Mouse (Mus musculus) cerebellum, postnatal 25 days (tissue): Measurements from ENCODE around the gene Nol4l.
A peak's percentile ranks its signal among the peaks of the same experiment; 100 is the strongest.

ENCODE experiments used
- DNase-seq, 2 experiments: peaks; one replicate each; pipeline ENCODE4 v3.0.0; 2021; ENCODE audit warnings: mixed read lengths in 2 of 2

Gene Nol4l

DNA sequence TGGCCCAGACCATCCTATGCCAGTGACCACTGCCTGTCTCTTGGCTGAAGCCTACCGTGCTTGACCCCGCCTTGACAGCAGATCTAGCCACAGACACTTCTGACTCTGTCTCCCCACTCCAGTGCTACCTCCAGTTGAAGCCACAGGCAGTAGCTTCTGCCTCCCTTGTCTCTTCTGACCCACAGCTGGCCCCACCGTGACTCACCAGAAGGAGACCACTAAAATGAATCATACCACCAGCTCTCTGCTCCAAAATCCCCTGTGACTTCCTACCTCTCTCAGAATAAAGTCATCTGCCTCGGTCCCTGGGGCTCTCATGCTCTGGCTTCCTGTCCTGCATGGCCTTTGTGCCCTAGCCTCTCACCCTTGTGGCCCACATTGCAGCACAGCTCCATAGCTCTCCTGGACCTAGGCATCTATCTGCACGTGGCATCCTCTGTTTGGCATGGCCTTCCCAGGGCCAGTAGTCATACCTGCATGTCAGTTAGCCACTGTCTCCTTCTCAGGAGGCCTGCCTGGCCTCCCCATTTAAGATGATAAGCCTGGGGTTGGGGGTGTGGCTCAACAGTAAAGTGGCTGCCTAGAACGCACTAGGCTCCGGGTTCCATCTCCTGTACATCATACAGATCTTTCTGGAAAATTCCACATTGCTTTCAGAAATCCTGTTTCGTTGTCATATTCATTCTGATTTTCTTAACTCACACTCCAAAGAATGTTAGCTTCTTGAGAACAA, 13.3 kb upstream of the Nol4l start:
- no peak for DNase-seq

DNA sequence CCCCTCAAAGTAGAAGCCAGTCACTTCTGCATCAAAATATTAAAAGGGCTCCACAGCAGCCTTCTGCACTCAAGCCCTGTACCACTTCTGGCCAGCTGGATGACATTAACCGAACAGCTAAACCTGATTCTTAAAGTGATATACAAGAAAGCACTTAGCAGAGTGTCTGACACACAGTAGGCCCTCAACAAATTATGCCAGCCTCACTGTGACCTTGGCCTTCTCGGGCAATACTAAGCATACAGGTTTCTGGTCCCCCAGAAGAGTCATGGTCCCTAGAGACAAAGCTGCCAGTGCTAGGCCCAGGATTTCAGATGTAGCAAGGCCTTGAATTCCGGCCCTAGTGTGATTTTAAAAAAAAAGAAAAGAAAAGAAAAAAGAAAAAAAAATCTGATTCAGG, 9.1 kb upstream of the Nol4l start:
- no peak for DNase-seq

DNA sequence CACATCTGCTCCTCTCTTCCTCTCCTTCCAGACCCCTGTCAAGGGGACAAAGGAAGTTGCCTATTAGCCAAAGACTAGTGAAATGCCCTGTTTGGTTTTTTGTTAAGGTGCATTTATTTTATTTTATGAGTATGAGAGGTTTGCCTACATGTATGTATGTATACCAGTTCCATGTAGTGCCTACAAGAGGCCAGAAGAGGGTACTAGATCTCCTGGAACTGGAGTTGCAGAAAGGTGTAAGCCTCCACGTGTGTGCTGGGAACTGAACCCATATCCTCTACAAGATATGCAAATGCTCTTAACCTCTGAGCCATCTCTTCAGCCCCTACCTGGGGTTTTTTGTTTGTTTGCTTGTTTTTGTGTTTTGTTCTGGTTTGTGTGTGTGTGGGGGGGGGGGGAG, 4.2 kb upstream of the Nol4l start:
- no peak for DNase-seq

DNA sequence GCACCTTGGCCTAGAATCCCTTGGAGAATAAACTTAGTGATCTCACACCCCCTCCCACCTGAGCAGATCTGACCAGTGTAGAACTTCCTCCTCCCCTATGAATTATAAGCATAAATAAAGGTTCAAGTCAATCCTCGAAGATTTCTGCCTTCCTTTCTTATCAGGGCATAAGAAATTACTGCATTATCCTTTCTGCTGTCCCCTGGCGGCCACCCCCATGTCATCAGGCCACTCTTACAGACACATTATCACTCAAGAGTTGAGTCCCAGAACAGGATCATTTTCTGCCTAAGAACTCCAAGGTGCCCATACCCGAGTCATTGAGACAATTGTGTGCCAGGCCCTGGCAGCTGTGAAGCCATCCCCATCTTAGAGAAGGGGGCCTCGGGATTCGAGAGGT, 1.2 kb upstream of the Nol4l start:
- no peak for DNase-seq

DNA sequence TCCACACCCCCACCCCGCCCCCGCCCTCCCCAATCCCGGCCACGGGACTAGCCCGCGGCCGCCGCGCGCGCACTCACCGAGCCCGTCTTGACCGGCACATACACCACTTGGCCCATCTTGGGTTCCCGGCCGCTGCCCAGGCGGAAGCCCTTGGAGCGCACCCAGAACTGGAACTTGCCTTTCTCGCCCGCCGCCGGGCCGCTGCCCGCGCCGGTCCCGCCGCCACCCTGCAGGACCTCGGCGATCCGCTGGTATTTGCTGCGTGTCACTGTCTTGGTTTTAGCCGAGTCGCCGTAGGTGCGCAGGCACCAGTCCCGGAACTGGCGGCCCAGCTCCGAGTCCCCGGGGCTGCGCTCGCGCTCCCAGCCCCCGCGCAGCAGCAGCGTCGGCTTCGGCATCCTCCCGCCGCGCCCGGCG, 398 bp downstream of the Nol4l start:
- peak; percentile 77 to 78 for DNase-seq

DNA sequence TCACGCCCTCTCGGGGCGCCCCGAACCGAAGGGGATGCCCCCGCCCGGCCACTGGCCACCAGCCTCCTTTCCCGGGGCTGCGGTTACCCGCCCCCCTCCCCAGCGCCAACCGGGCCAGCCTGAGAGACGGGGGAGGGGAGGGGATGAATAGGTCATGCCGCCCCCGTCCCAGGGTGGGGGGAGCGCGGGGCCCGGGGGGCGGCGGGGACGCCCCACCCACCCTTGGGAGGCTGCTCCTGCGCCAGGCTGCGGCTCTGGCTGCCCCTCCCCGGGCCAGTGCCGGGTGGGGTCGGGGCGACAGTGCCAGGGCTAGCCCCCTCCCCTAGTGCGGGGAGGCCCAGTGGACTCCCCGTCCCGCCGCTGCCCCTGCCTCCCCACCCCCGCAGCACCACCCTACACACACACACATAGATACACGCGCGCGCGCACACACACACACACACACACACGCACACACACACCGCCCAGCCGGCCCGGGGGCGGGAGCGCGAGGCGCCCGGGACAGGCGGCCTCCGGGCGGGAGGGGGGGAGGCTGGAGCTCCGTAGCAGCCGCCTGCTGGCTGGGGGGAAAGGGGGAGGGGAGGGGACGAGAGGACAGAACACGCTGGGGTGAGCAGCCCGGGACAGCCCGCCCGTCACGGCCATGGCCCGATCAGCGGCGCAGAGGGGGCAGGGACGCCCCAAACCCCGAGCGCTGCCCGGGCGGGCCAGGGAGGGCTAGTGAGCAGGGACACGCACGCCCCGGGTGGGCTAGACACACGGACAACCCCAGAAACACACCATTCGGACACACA, 1.0 kb downstream of the Nol4l start:
- peak in 1 of 2 experiments; percentile 78 for DNase-seq

DNA sequence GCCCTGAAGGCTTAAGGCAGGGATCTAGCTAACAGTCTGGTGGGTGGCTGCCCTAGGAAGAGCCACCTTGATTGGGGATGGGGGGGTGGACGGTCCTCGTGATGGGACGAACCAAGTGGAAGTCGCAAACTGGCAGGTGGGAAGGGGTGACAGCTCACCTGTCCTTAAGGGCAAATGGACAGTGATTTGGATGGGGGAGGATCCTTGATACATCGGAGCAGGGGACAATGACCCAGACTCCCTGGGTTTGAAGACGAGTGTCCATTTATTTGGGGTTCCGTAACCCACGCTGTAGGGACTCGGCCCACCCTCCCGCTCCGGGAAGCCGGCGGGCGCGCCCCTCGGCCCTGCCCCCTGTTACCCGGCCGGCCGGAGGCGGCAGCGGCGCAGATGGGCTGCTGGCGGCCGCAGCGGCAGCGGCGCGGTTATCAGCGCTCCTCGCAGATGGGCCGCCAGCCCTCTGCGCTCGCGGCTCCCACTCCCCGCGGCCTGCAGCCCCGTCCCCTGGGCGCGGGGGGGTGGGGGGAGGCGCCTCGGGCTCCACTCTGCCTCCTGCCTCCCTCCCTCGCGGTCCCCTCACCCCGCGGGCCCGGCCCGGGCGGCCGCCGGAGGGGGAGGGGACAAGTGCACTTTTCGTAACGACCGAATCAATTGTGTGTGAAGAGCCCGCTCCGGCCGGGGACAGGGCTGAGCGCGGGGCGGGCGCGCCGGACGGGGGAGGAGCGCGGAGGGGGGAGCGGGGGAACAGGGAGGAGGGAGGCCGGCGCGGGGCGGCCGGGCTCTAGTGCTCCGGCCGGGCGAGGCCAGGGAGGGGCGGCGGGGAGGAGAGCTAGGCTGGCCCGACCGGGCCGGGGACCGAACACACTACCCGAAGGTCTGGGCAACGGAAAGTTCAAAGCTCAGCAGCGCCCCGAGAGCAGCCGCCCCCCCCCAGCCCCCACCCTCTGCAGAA, 1.9 kb downstream of the Nol4l start:
- DNase-seq: peak; percentile 69 to 79

DNA sequence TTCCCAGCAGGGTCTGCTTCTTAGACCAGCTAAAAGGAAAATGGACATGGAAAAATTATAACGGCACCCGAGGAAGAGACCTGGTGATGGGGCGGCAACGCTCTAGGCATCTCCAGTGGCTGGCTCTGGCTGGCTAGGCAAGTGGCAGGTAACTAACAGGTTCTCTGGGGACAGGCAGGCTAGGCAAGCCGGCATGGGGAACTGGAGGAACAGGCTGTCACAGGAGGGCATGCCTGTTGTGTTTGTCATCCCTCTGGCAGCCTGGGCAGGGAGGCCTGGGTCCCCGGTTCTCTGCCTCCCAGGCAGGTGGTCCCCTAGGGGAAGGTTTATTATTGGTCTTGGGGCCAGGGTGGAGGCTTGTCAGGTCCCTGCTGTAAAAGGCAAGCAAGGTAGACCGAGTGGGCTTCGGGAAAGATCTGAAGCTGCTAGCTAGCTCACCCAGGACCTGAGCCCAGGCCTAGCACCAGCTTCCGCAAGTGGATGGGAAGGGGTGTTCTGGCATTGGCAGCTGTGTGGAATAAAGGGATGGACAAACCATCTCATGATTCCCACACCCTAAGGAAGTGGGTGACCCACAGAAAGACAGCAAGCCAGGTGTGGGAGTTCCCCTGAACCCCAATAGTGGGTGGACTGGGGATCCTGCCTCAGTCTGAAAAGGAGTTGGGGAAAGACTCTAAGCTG, 2.8 kb downstream of the Nol4l start:
- DNase-seq: peak; percentile 44 to 46

DNA sequence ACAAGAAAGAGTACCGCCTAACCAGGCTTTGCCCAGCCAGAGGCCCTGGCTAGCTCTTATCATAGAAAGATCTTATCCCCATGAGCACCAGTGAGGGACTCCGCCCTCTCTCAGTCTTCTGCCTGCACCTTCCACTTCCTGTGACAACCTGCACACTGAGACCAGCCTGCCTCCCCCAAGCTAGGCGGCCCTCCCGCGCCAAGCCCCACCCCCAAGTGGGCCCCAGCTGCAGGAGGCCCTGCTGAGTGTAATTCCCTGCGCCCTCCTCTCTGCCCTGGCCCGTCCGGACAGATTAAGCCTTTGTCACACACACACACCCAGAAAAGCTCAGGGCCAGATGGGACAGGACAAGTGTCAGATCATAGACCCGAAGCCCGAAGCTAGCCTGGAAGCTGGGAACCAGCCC, 3.9 kb downstream of the Nol4l start:
- peak in 1 of 2 experiments; percentile 37 for DNase-seq

DNA sequence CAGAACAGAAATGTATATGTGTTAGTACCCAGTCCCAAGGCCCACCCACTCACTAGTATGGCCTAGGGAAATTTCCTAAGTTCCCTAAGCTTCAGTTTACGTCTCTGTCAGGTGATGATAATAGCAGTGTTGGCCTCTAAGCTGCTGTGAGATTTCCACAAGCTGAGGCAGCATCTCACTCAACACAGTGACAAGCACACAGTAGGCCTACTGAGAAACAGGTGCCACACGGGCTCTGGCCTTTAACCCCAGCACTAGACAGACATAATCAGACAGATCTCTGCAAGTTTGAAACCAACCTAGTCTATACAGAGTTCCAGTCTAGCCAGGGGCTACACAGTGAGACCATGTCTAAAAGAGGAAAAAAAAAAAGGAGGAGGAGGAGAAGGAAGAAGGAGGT, 5.0 kb downstream of the Nol4l start:
- no peak for DNase-seq

DNA sequence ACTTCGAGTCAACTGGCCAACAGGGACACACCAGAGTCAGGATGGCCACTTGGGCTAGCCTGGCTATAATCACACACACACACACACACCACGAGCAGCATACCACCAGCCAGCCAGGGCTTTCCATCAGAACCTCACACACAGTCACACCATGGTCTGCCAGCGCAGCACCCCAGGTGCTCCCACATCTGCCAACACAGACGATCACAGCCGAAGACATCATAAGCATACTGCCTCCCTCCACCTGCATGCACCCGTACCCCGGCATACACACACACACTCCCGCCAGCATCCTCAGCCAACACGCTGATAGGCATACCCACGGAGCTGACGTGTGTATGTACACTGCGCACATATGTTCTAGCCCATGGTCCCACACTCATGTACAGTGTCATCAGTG, 6.1 kb downstream of the Nol4l start:
- DNase-seq: no peak

DNA sequence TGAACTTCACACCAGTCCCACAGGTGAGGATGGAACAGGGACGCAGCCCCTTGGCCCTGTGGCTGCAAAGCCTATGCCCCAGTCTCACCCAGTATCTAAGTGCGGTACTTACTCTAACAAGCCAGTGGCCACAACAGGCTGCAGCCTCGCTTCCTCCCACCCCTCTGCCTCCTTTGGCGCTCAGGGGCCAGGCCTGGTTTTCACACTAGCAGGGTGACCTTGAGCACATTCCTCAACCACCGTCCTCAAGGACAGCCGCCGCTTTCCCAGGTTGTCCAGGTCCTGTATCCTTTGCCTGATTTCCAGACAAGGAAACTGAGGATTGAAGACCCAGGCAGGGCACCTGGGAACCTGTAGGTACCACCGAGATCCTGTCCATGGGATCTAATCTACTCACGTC, 6.6 kb downstream of the Nol4l start:
- DNase-seq: no peak

DNA sequence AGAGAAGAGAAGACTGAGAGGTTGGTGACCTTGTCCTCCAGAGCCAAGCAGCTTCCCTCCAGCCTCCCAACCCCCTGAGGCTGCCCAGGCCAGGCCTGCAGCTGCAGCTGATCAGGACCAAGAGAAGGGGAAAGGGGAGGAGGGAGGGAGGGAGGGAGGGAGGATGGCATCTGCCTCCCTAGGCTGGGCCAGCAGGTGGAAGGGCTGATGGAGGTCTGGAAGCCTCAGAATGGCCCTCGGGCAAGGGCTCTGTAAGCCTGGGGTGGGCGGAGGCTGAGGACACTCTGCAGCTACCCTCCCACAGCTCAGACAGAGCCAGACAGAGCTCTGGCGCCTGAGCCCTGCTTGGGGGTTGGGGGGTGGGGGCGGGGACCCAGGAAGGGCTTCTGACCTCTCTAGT, 7.5 kb downstream of the Nol4l start:
- no peak for DNase-seq

DNA sequence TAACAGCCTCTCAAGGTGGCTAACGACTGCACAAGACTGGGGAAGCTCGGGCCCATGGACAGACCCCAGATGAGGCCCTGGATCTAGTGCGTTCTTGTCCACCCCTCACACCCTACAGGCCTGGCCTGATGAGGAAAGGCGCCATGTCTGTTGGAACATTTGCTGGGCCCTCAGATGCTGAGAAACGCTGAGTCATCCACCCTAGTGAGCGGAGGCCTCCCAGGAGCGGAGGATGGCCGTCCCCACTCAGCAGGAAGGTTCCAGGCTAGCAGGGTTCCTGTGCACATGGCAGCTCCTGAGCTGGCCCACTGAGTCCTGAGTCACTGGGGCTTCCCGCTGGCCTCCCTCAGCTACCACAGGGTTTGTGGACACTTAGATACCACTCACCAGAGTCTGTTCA, 9.7 kb downstream of the Nol4l start:
- no peak for DNase-seq

DNA sequence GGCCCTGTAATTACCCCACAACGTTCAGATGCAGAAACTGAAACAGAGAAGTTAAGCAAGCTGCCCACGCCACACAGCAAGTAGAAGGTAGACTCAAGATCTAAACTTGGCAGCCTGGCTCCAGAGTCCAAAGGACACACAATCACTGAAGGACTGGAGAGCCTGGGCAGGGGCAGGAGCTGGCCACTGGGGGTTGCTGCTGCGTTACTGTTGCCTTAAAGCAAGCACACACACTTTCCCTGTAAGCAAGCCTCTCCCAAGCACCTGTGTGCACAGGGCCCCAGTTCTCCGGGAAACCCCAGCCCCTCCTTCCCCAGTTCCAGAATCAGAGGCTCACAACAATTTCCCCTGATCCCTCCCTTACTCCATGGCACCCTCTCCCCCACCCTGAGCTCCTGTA, 12.8 kb downstream of the Nol4l start:
- peak; percentile 37 to 47 for DNase-seq

DNA sequence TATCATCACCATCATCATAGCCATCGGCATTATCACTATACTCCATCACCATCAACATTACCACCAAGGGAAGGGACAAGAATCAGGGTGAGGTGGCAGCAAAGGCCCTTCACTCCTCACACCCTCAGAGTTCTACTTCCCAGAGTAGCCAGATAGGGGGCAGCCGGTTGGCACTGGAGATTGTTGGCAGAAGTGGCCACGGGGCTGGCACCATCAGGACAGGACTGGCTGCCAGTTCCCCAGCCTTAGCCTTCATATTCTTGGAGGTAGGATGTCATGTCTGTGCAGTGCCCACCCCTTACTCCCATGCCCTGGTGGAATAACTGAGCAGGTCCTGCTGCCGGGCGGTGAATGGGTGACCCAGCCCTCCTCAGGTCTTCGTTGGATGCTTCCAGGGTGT, 14.2 kb downstream of the Nol4l start:
- peak; percentile 70 to 75 for DNase-seq

DNA sequence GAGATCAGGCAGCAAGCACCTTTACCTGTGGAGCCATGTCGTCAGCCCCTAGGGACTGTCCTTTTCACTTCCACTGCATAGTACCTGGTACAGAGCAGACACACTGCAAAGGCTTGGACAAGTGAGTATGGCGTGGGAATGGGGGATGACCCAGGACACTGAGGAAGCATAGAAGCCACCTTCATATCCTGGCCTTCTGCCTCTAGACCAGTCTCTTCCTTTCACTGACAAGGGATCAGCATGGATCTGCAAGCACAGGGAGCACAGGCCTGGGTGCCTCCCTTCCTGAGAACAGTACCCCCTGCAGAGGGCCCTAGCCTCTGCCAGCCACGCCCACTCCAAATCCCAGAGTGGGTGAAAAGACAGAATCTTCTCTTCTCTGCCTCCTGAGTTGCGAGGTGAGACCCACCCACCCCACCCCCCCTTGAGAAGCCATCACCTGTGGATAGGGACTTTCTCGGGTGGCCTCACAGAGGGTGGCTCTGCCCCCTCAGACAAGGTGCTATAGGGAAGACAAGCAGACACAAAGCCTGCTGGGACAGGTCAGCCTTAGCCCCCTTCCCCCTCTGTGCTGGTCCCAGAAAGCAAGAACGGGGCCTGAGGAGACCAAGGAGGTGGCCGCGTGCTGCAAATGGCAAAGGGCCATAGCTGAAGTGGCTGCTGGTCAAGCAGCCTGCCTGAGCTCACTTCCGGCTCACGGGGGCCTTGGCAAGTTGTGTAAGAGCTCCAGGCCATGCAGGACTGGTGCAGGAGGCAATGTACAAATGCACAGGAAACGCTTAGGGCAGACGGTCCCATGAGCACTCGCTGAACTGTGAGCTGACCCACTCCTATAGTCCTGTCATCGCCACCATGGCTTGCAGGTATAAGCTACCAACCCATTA, 15.0 kb downstream of the Nol4l start:
- peak; percentile 63 to 72 for DNase-seq

DNA sequence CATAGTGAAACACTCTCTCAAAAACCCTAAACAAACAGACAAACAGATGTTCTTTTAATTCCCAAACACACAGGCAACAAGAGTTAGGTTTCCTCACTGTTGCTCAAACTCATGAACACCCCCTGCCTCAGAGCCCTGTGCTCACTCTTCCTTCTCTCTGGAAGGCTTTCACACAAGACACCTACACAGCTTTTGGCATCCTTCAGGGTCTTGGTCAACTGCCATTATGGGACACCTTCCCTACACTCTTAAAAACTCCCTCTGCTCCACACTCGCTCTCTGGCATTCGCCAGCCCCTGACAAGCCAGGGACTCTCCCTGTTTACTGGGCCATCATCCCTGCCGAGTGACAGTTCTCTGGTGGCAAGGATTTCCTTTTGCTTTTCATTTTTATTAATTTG, 15.8 kb downstream of the Nol4l start:
- peak in 1 of 2 experiments; percentile 13 for DNase-seq

DNA sequence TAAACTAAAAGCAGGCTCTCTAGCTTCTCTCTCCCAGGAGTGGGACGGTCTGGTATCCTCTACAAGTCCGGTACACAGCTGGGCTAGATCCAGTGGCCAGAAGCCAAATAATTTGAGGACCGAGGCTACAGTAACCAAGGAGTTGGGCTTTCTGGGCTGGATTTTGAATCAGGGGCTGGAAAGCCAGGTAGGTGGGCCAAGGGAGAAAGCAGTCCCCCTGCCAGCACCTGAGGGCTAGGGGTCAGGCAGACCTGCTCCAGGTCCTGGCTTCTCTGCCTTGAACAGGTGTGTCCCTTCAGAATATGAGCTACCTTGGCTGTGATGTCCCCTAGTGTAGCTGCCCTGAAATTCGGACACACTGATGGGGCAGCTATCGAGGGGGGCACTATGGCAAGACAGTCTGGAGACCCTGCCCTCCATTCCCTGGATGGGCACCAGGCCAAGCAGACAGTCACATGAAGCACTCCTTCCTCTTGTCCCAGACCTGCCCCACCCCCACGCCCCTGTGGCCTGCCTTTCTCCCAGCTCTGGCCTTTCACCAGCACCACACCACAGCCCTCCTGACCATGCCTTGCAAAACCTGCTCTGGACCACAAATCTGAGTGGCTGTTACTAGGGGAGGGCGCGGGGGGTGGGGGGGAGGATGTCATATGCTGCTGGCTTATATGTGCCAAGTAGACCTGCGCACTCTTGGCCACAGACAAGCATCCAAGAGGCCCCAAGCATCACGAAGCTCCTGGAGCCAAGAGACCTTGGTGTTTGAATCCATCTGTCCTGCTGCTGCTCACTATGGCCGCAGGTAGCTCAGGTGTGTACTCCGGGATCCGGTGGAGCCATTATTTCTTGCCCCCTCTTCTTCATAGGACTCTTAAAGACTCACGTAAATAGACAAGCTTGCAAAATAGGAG, 17.1 kb downstream of the Nol4l start:
- peak; percentile 58 to 69 for DNase-seq

DNA sequence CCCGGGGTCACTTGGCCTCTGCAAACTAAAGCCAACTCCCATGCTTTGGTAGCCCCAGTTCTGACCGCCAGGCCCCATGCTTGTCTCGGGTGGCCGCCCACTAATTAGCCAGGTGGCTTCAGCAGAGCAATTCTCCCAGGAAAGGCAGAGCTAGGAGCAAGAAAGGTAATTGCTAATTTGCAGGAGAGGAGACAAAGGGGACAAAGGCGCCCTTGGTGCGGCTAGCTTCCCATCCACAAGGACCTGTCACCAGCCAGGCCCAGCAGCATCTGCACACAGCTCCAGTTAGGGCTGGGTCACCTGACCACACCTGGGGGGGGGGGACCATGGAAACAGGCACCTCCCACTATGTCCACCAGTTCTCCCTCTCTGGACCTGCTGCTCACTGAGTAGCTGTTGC, 18.2 kb downstream of the Nol4l start:
- peak in 1 of 2 experiments; percentile 23 for DNase-seq
